ENCODE assay signal across 12 mouse cellular contexts in the genomic region with DNA sequence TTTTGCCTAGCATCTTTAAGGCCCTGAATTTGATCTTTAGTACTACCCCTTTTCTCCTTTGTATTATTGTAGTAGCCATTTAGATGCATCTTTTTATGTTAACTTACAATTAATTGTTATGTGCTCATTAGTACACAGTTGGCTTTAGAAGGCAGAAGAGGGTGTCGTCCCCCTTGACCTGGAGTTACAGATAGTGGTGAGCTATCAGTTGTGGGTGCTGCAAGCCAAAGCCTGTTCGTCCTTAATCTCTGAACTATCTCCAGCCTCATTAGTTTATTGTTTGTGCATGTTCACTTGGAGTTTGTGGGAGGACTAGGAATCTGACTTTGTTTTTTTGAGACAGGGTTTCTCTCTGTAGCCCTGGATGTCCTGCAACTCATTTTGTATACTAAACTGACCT. TPM values are rescaled to one million over a fixed set of nuclear protein-coding genes. Genes with fewer than 3 reads are reported as not detected.
DNase-seq lines count a peak whose midpoint lies in the region; ATAC-seq and TF ChIP-seq lines count a peak whose summit lies in the region.
"Had no signal": no experiment of that assay in that cellular context is flagged by ENCODE, and none has a peak within 500 bp of the region (broad histone marks: within the 10 kb centered on the region; RNA-seq: fewer than 3 reads in every experiment).

No protein-coding gene starts in this region.

- no peak for DNase-seq in intestine, embryonic 14.5 days (ENCODE audit: low spot score)
- no peak for DNase-seq in thymus, adult 18-20 months
- no peak for DNase-seq in ovary, postnatal 14 days (ENCODE audit: low spot score)
- DNase-seq: adrenal gland, postnatal 36 days; gastrocnemius, postnatal 36 days; right cerebral cortex, postnatal 14 days had no signal

- no peak for TF ChIP-seq CTCF in intestine, postnatal 0 days (IDR thresholded peaks at IDR 0.05; ENCODE audit: low read depth)

- peaks cover 62% of the 10 kb centered on the region for H3K36me3 ChIP-seq in intestine, embryonic 14.5 days (ENCODE audit: control insufficient read depth, insufficient read depth, low read length)
- peaks cover 16% of the 10 kb centered on the region; the same call in 1 of the 2 replicates for H3K36me3 ChIP-seq in intestine, embryonic 15.5 days
- H3K36me3 ChIP-seq in embryonic facial prominence, embryonic 15.5 days: peaks cover 29% of the 10 kb centered on the region
- peaks cover 38% of the 10 kb centered on the region for H3K36me3 ChIP-seq in intestine, postnatal 0 days (ENCODE audit: control insufficient read depth, insufficient read depth)
- H3K36me3 ChIP-seq in midbrain, embryonic 15.5 days (replicated peaks): peaks cover 21% of the 10 kb centered on the region; the same call in 1 of the 2 replicates

- H3K9ac ChIP-seq in intestine, embryonic 14.5 days (ENCODE audit: low read length): no peak overlapping the region
- no peak overlapping the region for H3K9ac ChIP-seq in intestine, embryonic 15.5 days
- no peak overlapping the region for H3K9ac ChIP-seq in embryonic facial prominence, embryonic 15.5 days
- no peak overlapping the region for H3K9ac ChIP-seq in intestine, postnatal 0 days (ENCODE audit: low read depth, low read length)
- no peak overlapping the region for H3K9ac ChIP-seq in midbrain, embryonic 15.5 days

- H3K27me3 ChIP-seq in intestine, embryonic 14.5 days (replicated peaks; ENCODE audit: control insufficient read depth, insufficient read depth, low read length): no peaks in the 10 kb centered on the region
- H3K27me3 ChIP-seq in intestine, embryonic 15.5 days (replicated peaks): no peaks in the 10 kb centered on the region
- no peaks in the 10 kb centered on the region for H3K27me3 ChIP-seq in embryonic facial prominence, embryonic 15.5 days
- H3K27me3 ChIP-seq in intestine, postnatal 0 days (replicated peaks; ENCODE audit: control insufficient read depth, insufficient read depth, low read length): no peaks in the 10 kb centered on the region
- H3K27me3 ChIP-seq in midbrain, embryonic 15.5 days (replicated peaks): no peaks in the 10 kb centered on the region

- WGBS in intestine, embryonic 14.5 days: 68% methylated on average over 2 of the region's 2 CpGs
- 65% methylated on average over 2 of the region's 2 CpGs for WGBS in intestine, embryonic 15.5 days
- 70% methylated on average over 2 of the region's 2 CpGs for WGBS in embryonic facial prominence, embryonic 15.5 days
- WGBS in intestine, postnatal 0 days: 36% methylated on average over 2 of the region's 2 CpGs
- 82% methylated on average over 2 of the region's 2 CpGs for WGBS in midbrain, embryonic 15.5 days

- no peaks in the 10 kb centered on the region for H3K9me3 ChIP-seq in intestine, embryonic 14.5 days (ENCODE audit: control insufficient read depth, low read length)
- H3K9me3 ChIP-seq in intestine, embryonic 15.5 days: no peaks in the 10 kb centered on the region
- H3K9me3 ChIP-seq in embryonic facial prominence, embryonic 15.5 days (replicated peaks): no peaks in the 10 kb centered on the region
- H3K9me3 ChIP-seq in intestine, postnatal 0 days (ENCODE audit: control insufficient read depth): no peaks in the 10 kb centered on the region
- H3K9me3 ChIP-seq in midbrain, embryonic 15.5 days: no peaks in the 10 kb centered on the region

- ATAC-seq in intestine, embryonic 14.5 days (replicated peaks; ENCODE audit: low FRiP score, low TSS enrichment, low read depth): no peak
- ATAC-seq in intestine, embryonic 15.5 days: no peak
- ATAC-seq in embryonic facial prominence, embryonic 15.5 days (ENCODE audit: insufficient number of reproducible peaks, low FRiP score, low TSS enrichment, low read depth): no peak
- ATAC-seq in intestine, postnatal 0 days: no peak
- ATAC-seq in midbrain, embryonic 15.5 days (replicated peaks): no peak
- ATAC-seq in activated CD4-positive, CD25-positive, alpha-beta regulatory T cell, adult 4 months: no peak

- H3K27ac ChIP-seq in intestine, embryonic 14.5 days (ENCODE audit: low read depth): no peak overlapping the region
- H3K27ac ChIP-seq in intestine, embryonic 15.5 days: no peak overlapping the region
- H3K27ac ChIP-seq in embryonic facial prominence, embryonic 15.5 days (replicated peaks): no peak overlapping the region
- H3K27ac ChIP-seq in intestine, postnatal 0 days (ENCODE audit: low read depth, low read length): no peak overlapping the region
- H3K27ac ChIP-seq in midbrain, embryonic 15.5 days: no peak overlapping the region
- H3K27ac ChIP-seq: macrophage had no signal

- H3K4me3 ChIP-seq in intestine, embryonic 14.5 days (ENCODE audit: low read depth, low read length): 0 out of 2 replicates have a peak overlapping the region, but pooled peaks have one; percentile 98
- no peak overlapping the region for H3K4me3 ChIP-seq in intestine, embryonic 15.5 days (replicated peaks)
- no peak overlapping the region for H3K4me3 ChIP-seq in embryonic facial prominence, embryonic 15.5 days (replicated peaks)
- H3K4me3 ChIP-seq in intestine, postnatal 0 days (ENCODE audit: low read depth, low read length): no peak overlapping the region
- 0 out of 2 replicates have a peak overlapping the region, but pooled peaks have one; percentile 4 for H3K4me3 ChIP-seq in midbrain, embryonic 15.5 days

- peaks cover 25% of the 10 kb centered on the region for H3K4me1 ChIP-seq in intestine, embryonic 14.5 days (replicated peaks; ENCODE audit: control insufficient read depth, insufficient read depth, low read length)
- peaks cover 8% of the 10 kb centered on the region; the same call in 1 of the 2 replicates for H3K4me1 ChIP-seq in intestine, embryonic 15.5 days (replicated peaks)
- H3K4me1 ChIP-seq in embryonic facial prominence, embryonic 15.5 days: peaks cover 19% of the 10 kb centered on the region
- H3K4me1 ChIP-seq in intestine, postnatal 0 days (replicated peaks; ENCODE audit: control insufficient read depth, insufficient read depth, low read length): 0 out of 2 replicates have a peak, but pooled peaks cover 3% of the 10 kb centered on the region
- peaks cover 42% of the 10 kb centered on the region for H3K4me1 ChIP-seq in midbrain, embryonic 15.5 days

- peak overlapping the region; percentile 65; the same call in 1 of the 2 replicates for H3K4me2 ChIP-seq in intestine, embryonic 14.5 days (ENCODE audit: low read length)
- no peak overlapping the region for H3K4me2 ChIP-seq in intestine, embryonic 15.5 days (replicated peaks)
- H3K4me2 ChIP-seq in embryonic facial prominence, embryonic 15.5 days (replicated peaks): peak overlapping the region; percentile 60; the same call in 1 of the 2 replicates
- peak overlapping the region; percentile 72; the same call in 1 of the 2 replicates for H3K4me2 ChIP-seq in intestine, postnatal 0 days (replicated peaks; ENCODE audit: low read depth)
- H3K4me2 ChIP-seq in midbrain, embryonic 15.5 days: peak overlapping the region; percentile 79

RNA-seq across cellular contexts. Expression of gene Zfp207, which starts 3.7 kb away (rescaled TPM):
- 223 and 250 TPM in 2 replicates for polyA plus RNA-seq in intestine, embryonic 14.5 days (2014; fragmentation: Nextera tagmentation; extraction: Ambion mirVana)
- polyA plus RNA-seq in intestine, embryonic 15.5 days (2015; fragmentation: Nextera tagmentation; extraction: Ambion mirVana): 177 and 197 TPM in 2 replicates
- polyA plus RNA-seq in embryonic facial prominence, embryonic 15.5 days (2015; fragmentation: Nextera tagmentation; extraction: Ambion mirVana): 203 and 207 TPM in 2 replicates
- 109 and 113 TPM in 2 replicates for polyA plus RNA-seq in intestine, postnatal 0 days (2015; fragmentation: Nextera tagmentation; extraction: Ambion mirVana)
- polyA plus RNA-seq in midbrain, embryonic 15.5 days (2015; fragmentation: Nextera tagmentation; extraction: Ambion mirVana): 183 and 194 TPM in 2 replicates
- 100 to 1,000 TPM; 296 to 314 TPM for polyA plus RNA-seq in activated CD4-positive, CD25-positive, alpha-beta regulatory T cell, adult 4 months (2017; shearing (Covaris generic))

RNA-seq across cellular contexts. Expression of gene 5730455P16Rik, which starts 9.0 kb away (rescaled TPM):
- 17.3 and 20.0 TPM in 2 replicates for polyA plus RNA-seq in intestine, embryonic 14.5 days (2014; fragmentation: Nextera tagmentation; extraction: Ambion mirVana)
- 15.7 and 18.4 TPM in 2 replicates for polyA plus RNA-seq in intestine, embryonic 15.5 days (2015; fragmentation: Nextera tagmentation; extraction: Ambion mirVana)
- polyA plus RNA-seq in embryonic facial prominence, embryonic 15.5 days (2015; fragmentation: Nextera tagmentation; extraction: Ambion mirVana): 20.3 and 20.9 TPM in 2 replicates
- 8.7 and 9.1 TPM in 2 replicates for polyA plus RNA-seq in intestine, postnatal 0 days (2015; fragmentation: Nextera tagmentation; extraction: Ambion mirVana)
- polyA plus RNA-seq in midbrain, embryonic 15.5 days (2015; fragmentation: Nextera tagmentation; extraction: Ambion mirVana): 33.9 and 37.4 TPM in 2 replicates
- polyA plus RNA-seq in activated CD4-positive, CD25-positive, alpha-beta regulatory T cell, adult 4 months (2017; shearing (Covaris generic)): 10 to 100 TPM in 1 of 2 experiments, 1 to 10 TPM in 1; 9.3 to 17.7 TPM

RNA-seq across cellular contexts. Expression of gene Psmd11, which starts 41.6 kb away (rescaled TPM):
- polyA plus RNA-seq in intestine, embryonic 14.5 days (2014; fragmentation: Nextera tagmentation; extraction: Ambion mirVana): 275 and 293 TPM in 2 replicates
- polyA plus RNA-seq in intestine, embryonic 15.5 days (2015; fragmentation: Nextera tagmentation; extraction: Ambion mirVana): 269 and 297 TPM in 2 replicates
- polyA plus RNA-seq in embryonic facial prominence, embryonic 15.5 days (2015; fragmentation: Nextera tagmentation; extraction: Ambion mirVana): 293 and 308 TPM in 2 replicates
- polyA plus RNA-seq in intestine, postnatal 0 days (2015; fragmentation: Nextera tagmentation; extraction: Ambion mirVana): 156 and 171 TPM in 2 replicates
- 273 and 278 TPM in 2 replicates for polyA plus RNA-seq in midbrain, embryonic 15.5 days (2015; fragmentation: Nextera tagmentation; extraction: Ambion mirVana)
- polyA plus RNA-seq in activated CD4-positive, CD25-positive, alpha-beta regulatory T cell, adult 4 months (2017; shearing (Covaris generic)): 100 to 1,000 TPM; 273 to 307 TPM

Comparison
In these comparisons a context has a peak if more than half of its experiments do, and no peak if none do; other contexts are left out.
1. H3K4me3 ChIP-seq: peak in intestine, embryonic 14.5 days (single experiment) and midbrain, embryonic 15.5 days (single experiment); none in intestine, embryonic 15.5 days (single experiment), embryonic facial prominence, embryonic 15.5 days (single experiment) and intestine, postnatal 0 days (single experiment).